Mouse (Mus musculus) neural tube, embryonic 12.5 days (tissue): ENCODE data around the gene Sbsn. TPM values are rescaled to one million over a fixed set of nuclear protein-coding genes. Genes with fewer than 3 reads are reported as not detected.

Source experiments
- ATAC-seq: fragments of 200-750 bp; cut with Nextera tagmentation; 2 replicates; pipeline ENCODE4 v1.8.0; 2017; ENCODE audit warnings: low read depth, mild to moderate bottlenecking, moderate TSS enrichment, moderate library complexity; ENCODE audit not compliant: low FRiP score
- H3K27ac ChIP-seq: fragments of 300-500 bp; sonication (generic); 2 replicates; pipeline ENCODE4 v1.5.1; 2016
- H3K27me3 ChIP-seq: fragments of 300-500 bp; sonication (generic); replicated peaks from 2 replicates; pipeline ENCODE4 v1.6.1; 2016; ENCODE audit warnings: mild to moderate bottlenecking
- H3K36me3 ChIP-seq: fragments of 300-500 bp; sonication (generic); 2 replicates; pipeline ENCODE4 v1.6.1; 2016; ENCODE audit warnings: mild to moderate bottlenecking
- H3K4me1 ChIP-seq: fragments of 300-500 bp; sonication (generic); 2 replicates; pipeline ENCODE4 v1.6.1; 2016
- H3K4me2 ChIP-seq: fragments of 300-500 bp; sonication (generic); replicated peaks from 2 replicates; pipeline ENCODE4 v1.6.1; 2016; ENCODE audit warnings: mild to moderate bottlenecking
- H3K4me3 ChIP-seq: fragments of 300-500 bp; sonication (generic); 2 replicates; pipeline ENCODE4 v1.5.1; 2016
- H3K9ac ChIP-seq: fragments of 300-500 bp; sonication (generic); 2 replicates; pipeline ENCODE4 v1.6.1; 2016; ENCODE audit warnings: mild to moderate bottlenecking
- H3K9me3 ChIP-seq: fragments of 300-500 bp; sonication (generic); 2 replicates; pipeline ENCODE4 v1.6.1; 2016; ENCODE audit warnings: mild to moderate bottlenecking
- WGBS: fragments of 180-500 bp; shearing (Covaris S2); methylation state at CpG from one replicate; pipeline ENCODE4 v1.1.7; 2016; 5-methylcytosine and 5-hydroxymethylcytosine counted together
- polyA plus RNA-seq: library from polyadenylated mRNA; unstranded; fragments of >200 nt; fragmentation: Nextera tagmentation; extraction: Ambion mirVana; gene quantifications from 2 replicates; pipeline ENCODE4 v1.2.1, GENCODE M21; 2016

Gene Sbsn
- polyA plus RNA-seq: 1.1 and 2.6 TPM in 2 replicates

- Histone ChIP-seq H3K4me1 (no peaks in the 10 kb centered on the region), H3K9ac (no peak within 1 kb of the TSS), H3K9me3 (0 out of 2 replicates have a peak, but pooled peaks cover 7% of the 10 kb centered on the region), H3K36me3 (peaks cover 25% of the 10 kb centered on the region), H3K4me3 (no peak within 1 kb of the TSS), H3K27me3 (no peaks in the 10 kb centered on the region), H3K27ac (no peak within 1 kb of the TSS), H3K4me2 (no peak within 1 kb of the TSS)
- WGBS: 57% methylated on average over 5 of the region's 5 CpGs
- ATAC-seq: no peak
These were observed at the start of gene Sbsn for GRCm38 (mm10) chr7:30751086-30751669. Gene Sbsn, plus strand, starts transcription at chr7:30751471.

DNA sequence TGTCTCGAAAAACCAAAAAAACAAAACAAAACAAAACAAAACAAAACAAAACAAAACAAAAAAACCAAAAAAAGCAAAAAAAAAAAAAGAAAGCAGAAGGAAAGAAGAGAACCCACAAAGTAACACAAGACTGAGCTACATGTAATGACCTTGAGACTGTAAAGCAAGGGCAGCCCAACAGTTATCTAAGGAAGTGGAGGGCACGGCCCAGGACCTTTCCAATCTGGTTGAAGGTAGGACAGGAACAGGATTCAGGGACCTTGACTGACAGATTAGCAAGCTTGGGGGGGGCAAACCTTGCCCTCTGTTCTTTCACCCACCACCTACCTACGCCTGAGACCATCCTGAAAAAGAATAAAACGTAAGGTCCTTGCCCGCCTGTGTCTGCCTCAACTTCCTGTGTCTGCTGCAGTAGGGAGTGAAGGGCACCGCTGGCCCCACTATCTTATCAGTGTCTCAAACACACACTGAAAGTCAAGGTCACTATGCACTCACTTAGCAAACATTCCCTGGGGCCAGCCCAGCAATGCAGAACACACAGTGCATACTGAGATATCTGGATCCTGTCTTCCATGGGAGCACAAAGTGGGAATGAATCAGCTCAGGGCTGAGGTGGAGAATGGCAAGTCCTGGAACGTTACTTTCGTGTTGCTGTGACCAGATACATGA lies 44.9 kb upstream of the Sbsn start:
- Histone ChIP-seq H3K9ac (no peak overlapping the region), H3K4me1 (no peaks in the 10 kb centered on the region), H3K9me3 (no peaks in the 10 kb centered on the region), H3K27ac (no peak overlapping the region), H3K36me3 (no peaks in the 10 kb centered on the region), H3K4me3 (no peak overlapping the region), H3K4me2 (no peak overlapping the region), H3K27me3 (no peaks in the 10 kb centered on the region)
- WGBS: 81% methylated on average over 8 of the region's 8 CpGs
- ATAC-seq: no peak

DNA sequence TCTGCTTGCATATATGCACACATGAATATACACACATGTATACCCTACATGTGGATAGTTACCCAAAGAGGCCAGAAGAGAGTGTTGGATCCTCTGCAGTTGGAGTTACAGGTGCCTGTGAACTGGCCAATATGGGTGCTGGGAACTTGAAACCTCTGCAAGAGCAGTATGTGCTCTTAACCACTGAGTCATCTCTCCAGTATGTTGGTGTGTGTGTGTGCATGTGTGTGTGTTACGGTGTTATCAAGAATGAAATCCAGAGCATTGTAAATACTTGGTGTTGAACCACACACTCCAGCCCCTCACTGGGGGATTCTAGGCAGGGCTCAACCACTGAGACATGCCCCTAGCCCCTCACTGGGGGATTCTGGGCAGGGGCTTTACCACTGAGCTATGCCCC lies 43.8 kb upstream of the Sbsn start:
- 92% methylated on average over 1 of the region's 1 CpGs for WGBS
- H3K9me3 ChIP-seq: no peaks in the 10 kb centered on the region
- no peak overlapping the region for H3K4me3 ChIP-seq
- H3K9ac ChIP-seq: no peak overlapping the region
- H3K4me1 ChIP-seq: no peaks in the 10 kb centered on the region
- no peak overlapping the region for H3K4me2 ChIP-seq
- H3K27ac ChIP-seq: no peak overlapping the region
- ATAC-seq: no peak
- no peaks in the 10 kb centered on the region for H3K36me3 ChIP-seq
- no peaks in the 10 kb centered on the region for H3K27me3 ChIP-seq

DNA sequence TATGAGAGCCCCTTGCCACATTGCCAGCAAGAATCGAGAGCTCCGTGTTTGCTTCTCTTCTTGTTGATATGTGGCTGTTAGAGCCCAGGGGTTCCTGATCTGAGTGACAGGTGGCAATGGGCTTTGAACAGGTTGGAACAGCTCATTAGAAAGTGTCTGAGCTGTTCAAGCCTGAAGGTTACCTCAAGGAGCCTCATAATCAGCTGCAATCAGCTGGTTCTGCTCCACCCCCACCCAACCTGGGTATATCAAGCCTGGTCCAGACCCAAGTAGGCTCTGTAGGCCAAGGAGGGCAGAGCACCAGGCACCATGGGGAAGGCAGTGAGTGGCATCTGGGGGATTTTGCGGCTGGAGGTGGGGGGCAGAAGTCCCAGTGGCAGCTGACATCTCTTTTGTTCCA lies 39.3 kb upstream of the Sbsn start, which contains the start of gene Atp4a:
Atp4a (plus strand) TSS at position 268 of the 400 bp plus-strand sequence.
- Histone ChIP-seq H3K27ac (no peak within 1 kb of the TSS), H3K4me3 (no peak within 1 kb of the TSS), H3K4me1 (no peaks in the 10 kb centered on the region; the same call in 1 of the 2 replicates), H3K27me3 (peaks cover 11% of the 10 kb centered on the region; the same call in 1 of the 2 replicates), H3K9me3 (no peaks in the 10 kb centered on the region), H3K9ac (no peak within 1 kb of the TSS), H3K36me3 (no peaks in the 10 kb centered on the region), H3K4me2 (no peak within 1 kb of the TSS)
- 88% methylated on average over 3 of the region's 3 CpGs for WGBS
- ATAC-seq: no peak

DNA sequence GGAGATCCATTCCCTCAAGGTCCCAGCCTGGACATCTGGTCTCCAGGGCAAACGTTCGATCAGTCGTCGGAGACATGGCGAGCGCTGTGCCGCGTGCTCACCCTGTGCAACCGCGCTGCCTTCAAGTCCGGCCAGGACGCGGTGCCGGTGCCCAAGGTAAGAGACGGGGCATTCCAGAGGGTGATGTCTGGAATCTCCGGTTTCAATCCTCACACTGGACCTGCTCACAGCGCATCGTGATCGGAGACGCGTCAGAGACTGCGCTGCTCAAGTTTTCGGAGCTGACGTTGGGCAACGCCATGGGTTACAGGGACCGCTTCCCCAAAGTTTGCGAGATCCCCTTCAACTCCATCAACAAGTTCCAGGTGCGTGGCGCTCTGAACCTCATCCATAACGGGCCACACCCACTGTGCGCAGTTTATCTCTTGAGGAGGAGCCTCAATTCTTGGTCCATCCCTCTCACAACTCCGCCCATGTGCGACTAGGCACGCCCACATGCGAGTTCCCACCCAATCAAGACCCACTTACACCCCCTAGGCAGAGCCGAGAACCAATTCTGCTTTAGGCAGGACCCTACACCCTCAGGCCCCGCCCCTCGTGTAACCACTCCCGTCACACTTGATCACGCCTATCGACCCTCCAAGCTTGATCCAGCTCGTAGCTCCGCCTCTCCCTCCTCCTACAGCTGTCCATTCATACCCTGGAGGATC lies 34.1 kb upstream of the Sbsn start:
- Histone ChIP-seq H3K9me3 (no peaks in the 10 kb centered on the region), H3K36me3 (no peaks in the 10 kb centered on the region), H3K27me3 (peaks cover 29% of the 10 kb centered on the region; the same call in 1 of the 2 replicates), H3K4me1 (peaks cover 5% of the 10 kb centered on the region; the same call in 1 of the 2 replicates), H3K4me3 (peak overlapping the region; percentile 25), H3K9ac (no peak overlapping the region), H3K4me2 (peak overlapping the region; percentile 59), H3K27ac (no peak overlapping the region)
- peak; percentile 85 for ATAC-seq
- 3% methylated on average over 43 of the region's 43 CpGs for WGBS

GRCm38 (mm10) chr7:30717716-30718046 lies 33.6 kb upstream of the Sbsn start:
- Histone ChIP-seq H3K4me1 (peaks cover 5% of the 10 kb centered on the region; the same call in 1 of the 2 replicates), H3K27me3 (peaks cover 29% of the 10 kb centered on the region; the same call in 1 of the 2 replicates), H3K36me3 (no peaks in the 10 kb centered on the region), H3K4me2 (peak overlapping the region; percentile 59), H3K4me3 (peak overlapping the region; percentile 20), H3K27ac (no peak overlapping the region), H3K9ac (no peak overlapping the region), H3K9me3 (no peaks in the 10 kb centered on the region)
- ATAC-seq: peak; percentile 42
- WGBS: 9% methylated on average over 14 of the region's 14 CpGs

- WGBS: 90% methylated on average over 5 of the region's 5 CpGs
- Histone ChIP-seq H3K9ac (no peak overlapping the region), H3K4me1 (peaks cover 5% of the 10 kb centered on the region; the same call in 1 of the 2 replicates), H3K27ac (no peak overlapping the region), H3K36me3 (no peaks in the 10 kb centered on the region), H3K9me3 (no peaks in the 10 kb centered on the region), H3K4me2 (no peak overlapping the region), H3K4me3 (no peak overlapping the region), H3K27me3 (peaks cover 29% of the 10 kb centered on the region; the same call in 1 of the 2 replicates)
- ATAC-seq: no peak
These were observed 31.6 kb upstream of the Sbsn start for GRCm38 (mm10) chr7:30719669-30720068.

GRCm38 (mm10) chr7:30721286-30721685 lies 30.0 kb upstream of the Sbsn start:
- Histone ChIP-seq H3K4me2 (no peak overlapping the region), H3K27me3 (peaks cover 25% of the 10 kb centered on the region; the same call in 1 of the 2 replicates), H3K4me3 (no peak overlapping the region), H3K9me3 (no peaks in the 10 kb centered on the region), H3K27ac (no peak overlapping the region), H3K9ac (no peak overlapping the region), H3K36me3 (peaks cover 3% of the 10 kb centered on the region; the same call in 1 of the 2 replicates), H3K4me1 (peaks cover 5% of the 10 kb centered on the region; the same call in 1 of the 2 replicates)
- 65% methylated on average over 7 of the region's 7 CpGs for WGBS
- ATAC-seq: no peak

DNA sequence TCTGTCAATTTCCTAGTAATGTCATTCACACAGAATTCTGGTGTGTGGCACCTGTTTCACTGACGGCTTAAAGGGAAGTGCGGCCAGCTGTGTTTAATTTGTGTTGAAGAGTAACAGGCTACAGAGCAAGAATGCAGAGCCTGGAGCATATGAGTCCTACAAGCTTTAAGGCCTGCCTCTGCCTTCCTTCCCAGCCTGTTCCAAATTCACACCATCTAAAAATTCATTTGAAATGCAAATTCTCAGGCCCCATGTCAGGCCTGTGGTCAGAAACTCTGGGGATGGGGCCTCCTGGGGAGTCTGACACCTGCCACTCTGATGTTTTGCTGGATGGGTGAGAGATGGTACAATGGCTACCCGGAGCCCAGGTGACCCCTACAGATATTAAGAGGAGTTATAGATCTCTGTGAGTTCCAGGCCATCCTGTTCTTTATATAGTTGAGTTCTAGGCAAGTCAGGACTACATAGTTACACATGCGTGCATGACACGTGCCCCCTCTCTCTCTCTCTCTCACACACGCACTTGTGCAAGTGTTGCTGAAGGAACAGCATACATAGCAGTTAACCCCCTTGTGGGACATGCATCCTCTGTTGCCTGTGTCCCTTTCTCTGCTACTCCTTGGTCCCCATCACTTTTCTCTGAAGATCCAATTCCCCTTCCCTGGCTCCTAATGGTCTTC lies 27.9 kb upstream of the Sbsn start:
- Histone ChIP-seq H3K4me1 (peaks cover 5% of the 10 kb centered on the region), H3K9me3 (no peaks in the 10 kb centered on the region), H3K27ac (no peak overlapping the region), H3K9ac (no peak overlapping the region), H3K4me3 (no peak overlapping the region), H3K27me3 (0 out of 2 replicates have a peak, but pooled peaks cover 5% of the 10 kb centered on the region), H3K4me2 (no peak overlapping the region), H3K36me3 (peaks cover 3% of the 10 kb centered on the region; the same call in 1 of the 2 replicates)
- 78% methylated on average over 6 of the region's 6 CpGs for WGBS
- no peak for ATAC-seq

DNA sequence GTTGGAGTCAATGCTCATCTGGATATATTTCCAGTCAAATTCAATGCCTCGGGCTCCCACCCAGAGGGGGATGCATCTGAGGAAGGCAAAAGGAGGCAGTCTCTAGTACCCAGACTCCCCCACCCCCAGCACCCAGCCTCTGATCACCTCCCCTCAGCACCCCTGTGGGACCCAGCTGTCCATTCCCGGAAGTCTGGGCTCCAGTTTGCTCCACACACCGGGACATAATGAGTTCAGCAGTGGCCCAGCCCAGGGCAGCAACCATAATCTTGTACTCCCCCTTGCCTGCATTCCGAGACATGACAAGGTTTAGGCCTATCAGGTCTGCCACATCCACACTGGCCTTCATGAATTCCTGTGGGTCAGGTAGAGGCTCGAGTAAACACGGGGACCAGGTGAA lies 23.1 kb upstream of the Sbsn start:
- peak overlapping the region; percentile 77 for H3K9ac ChIP-seq
- no peak overlapping the region for H3K4me3 ChIP-seq
- H3K4me2 ChIP-seq: peak overlapping the region; percentile 62
- H3K27ac ChIP-seq: no peak overlapping the region
- ATAC-seq: no peak
- 92% methylated on average over 6 of the region's 6 CpGs for WGBS
- peaks cover 16% of the 10 kb centered on the region for H3K4me1 ChIP-seq
- H3K36me3 ChIP-seq: peaks cover 14% of the 10 kb centered on the region
- H3K9me3 ChIP-seq: no peaks in the 10 kb centered on the region
- H3K27me3 ChIP-seq: no peaks in the 10 kb centered on the region

- Histone ChIP-seq H3K9ac (peak overlapping the region; percentile 77), H3K4me3 (peak overlapping the region; percentile 64), H3K27ac (0 out of 2 replicates have a peak overlapping the region, but pooled peaks have one; percentile 15), H3K27me3 (no peaks in the 10 kb centered on the region), H3K36me3 (peaks cover 20% of the 10 kb centered on the region), H3K4me1 (peaks cover 16% of the 10 kb centered on the region), H3K4me2 (peak overlapping the region; percentile 62), H3K9me3 (no peaks in the 10 kb centered on the region)
- ATAC-seq: peak; percentile 39
- WGBS: 8% methylated on average over 26 of the region's 26 CpGs
These were observed 22.4 kb upstream of the Sbsn start for GRCm38 (mm10) chr7:30728739-30729395.
